Mouse (Mus musculus) heart, postnatal 0 days (tissue): ENCODE results near the gene Hist1h1d. TPM values are rescaled to one million over a fixed set of nuclear protein-coding genes. Genes with fewer than 3 reads are reported as not detected.

Experiments used
- ATAC-seq: fragments of 200-750 bp; cut with Nextera tagmentation; 2 replicates; pipeline ENCODE4 v1.8.0; 2017; ENCODE audit warnings: low read depth, moderate number of reproducible peaks, moderate library complexity; ENCODE audit not compliant: insufficient read depth
- DNase-seq: peaks from one replicate; pipeline ENCODE4 v3.0.0-alpha.2; 2016; ENCODE audit warnings: low spot score
- H3K27ac ChIP-seq: fragments of 300-500 bp; sonication (generic); 2 replicates; pipeline ENCODE4 v1.5.1; 2014; ENCODE audit warnings: low read depth, mild to moderate bottlenecking
- H3K27me3 ChIP-seq: fragments of 300-500 bp; sonication (generic); 2 replicates; pipeline ENCODE4 v1.6.1; 2014; ENCODE audit warnings: low read length, mixed read lengths; ENCODE audit not compliant: control insufficient read depth, insufficient read depth
- H3K36me3 ChIP-seq: fragments of 300-500 bp; sonication (generic); replicated peaks from 2 replicates; pipeline ENCODE4 v1.6.1; 2014; ENCODE audit warnings: low read length, mixed read lengths; ENCODE audit not compliant: control insufficient read depth, insufficient read depth
- H3K4me1 ChIP-seq: fragments of 300-500 bp; sonication (generic); 2 replicates; pipeline ENCODE4 v1.6.1; 2014; ENCODE audit warnings: antibody characterized with exemption; ENCODE audit not compliant: control insufficient read depth, insufficient read depth
- H3K4me2 ChIP-seq: fragments of 300-500 bp; sonication (generic); 2 replicates; pipeline ENCODE4 v1.6.1; 2014; ENCODE audit warnings: low read depth, mild to moderate bottlenecking, low read length, moderate library complexity
- H3K4me3 ChIP-seq: fragments of 300-500 bp; sonication (generic); 2 replicates; pipeline ENCODE4 v1.5.1; 2014; ENCODE audit warnings: low read depth, low read length
- H3K9ac ChIP-seq: fragments of 300-500 bp; sonication (generic); replicated peaks from 2 replicates; pipeline ENCODE4 v1.6.1; 2014; ENCODE audit warnings: low read depth, low read length, mixed read lengths
- H3K9me3 ChIP-seq: fragments of 300-500 bp; sonication (generic); replicated peaks from 2 replicates; pipeline ENCODE4 v1.6.1; 2016; ENCODE audit warnings: low read length; ENCODE audit not compliant: control insufficient read depth
- CTCF ChIP-seq: IDR thresholded peaks from 2 replicates; pipeline ENCODE4 v1.5.1; 2016; ENCODE audit warnings: antibody characterized with exemption, control low read depth, low read depth
- EP300 ChIP-seq: IDR thresholded peaks from 2 replicates; pipeline ENCODE4 v1.6.1; 2016; ENCODE audit warnings: antibody characterized with exemption, low read depth
- WGBS: fragments of 180-500 bp; shearing (Covaris S2); extraction: QIAGEN DNeasy Blood & Tissue Kit; methylation state at CpG from one replicate; pipeline ENCODE4 v1.1.7; 2014; 5-methylcytosine and 5-hydroxymethylcytosine counted together
- polyA plus RNA-seq: library from polyadenylated mRNA; unstranded; fragments of >200 nt; fragmentation: Nextera tagmentation; extraction: Ambion mirVana; gene quantifications from 2 replicates; pipeline ENCODE4 v1.2.1, GENCODE M21; 2015
- total RNA-seq: library from RNA; depleted of rRNA; stranded (reverse); fragments of >200 nt; gene quantifications from 2 replicates; pipeline ENCODE4 v1.2.3, GENCODE M21; 2014; ENCODE audit warnings: low replicate concordance; rRNA removed

The Hist1h1d gene
- total RNA-seq (61.7 and 66.1 TPM in 2 replicates), polyA plus RNA-seq (0.16 and 0.20 TPM in 2 replicates)

DNA sequence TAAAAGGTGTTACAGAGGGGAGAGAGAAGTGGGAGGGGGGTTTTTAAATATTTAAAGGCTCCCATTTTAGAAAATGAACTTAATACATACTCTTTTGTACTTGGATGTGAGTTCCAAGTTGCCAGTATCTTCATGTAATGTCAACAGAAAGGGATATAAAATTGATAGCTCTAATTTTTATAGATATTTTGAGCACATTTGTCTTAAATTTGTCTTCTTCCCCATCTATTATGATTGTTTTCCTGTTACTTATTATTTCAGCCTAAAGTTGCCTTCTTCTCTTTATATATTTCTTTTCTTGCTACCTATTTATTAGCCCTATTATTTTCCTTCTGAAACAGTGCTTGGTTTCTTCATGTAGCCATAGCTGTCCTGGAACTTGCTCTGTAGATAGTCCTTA lies at the start of gene Hist1h1d:
TSS of gene Hist1h1d (plus strand) at position 301 of the 400 bp plus-strand sequence.
- no peak for DNase-seq
- Histone ChIP-seq H3K9ac (no peak within 1 kb of the TSS), H3K4me1 (peaks cover 5% of the 10 kb centered on the region; the same call in 1 of the 2 replicates), H3K9me3 (no peaks in the 10 kb centered on the region), H3K27ac (peak within 1 kb of the TSS; percentile 85; the same call in 1 of the 2 replicates), H3K4me3 (no peak within 1 kb of the TSS), H3K36me3 (no peaks in the 10 kb centered on the region), H3K4me2 (peak within 1 kb of the TSS; percentile 85; the same call in 1 of the 2 replicates), H3K27me3 (no peaks in the 10 kb centered on the region)
- TF ChIP-seq CTCF (no peak), EP300 (no peak)
- ATAC-seq = no peak

DNA sequence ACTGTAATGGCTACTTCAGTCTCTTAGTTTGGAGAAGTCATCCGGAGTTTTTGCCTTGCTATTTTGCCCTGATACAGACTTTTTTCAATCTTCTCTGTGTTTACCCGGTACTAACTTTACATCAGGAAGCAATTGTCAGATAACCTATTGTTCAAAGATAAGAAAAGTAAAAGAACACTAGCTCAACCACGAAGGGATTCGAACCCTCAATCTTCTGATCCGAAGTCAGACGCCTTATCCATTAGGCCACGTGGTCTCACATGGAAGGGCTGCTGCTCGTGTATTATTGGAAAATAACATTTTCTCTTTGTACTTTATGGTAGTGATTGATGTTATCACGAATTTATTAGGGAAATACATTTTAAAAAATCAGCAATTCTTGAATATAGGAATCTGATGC lies 49.3 kb upstream of the Hist1h1d start:
- H3K36me3 ChIP-seq = no peaks in the 10 kb centered on the region
- no peak for ATAC-seq
- H3K4me2 ChIP-seq = no peak overlapping the region
- H3K4me1 ChIP-seq = 0 out of 2 replicates have a peak, but pooled peaks cover 14% of the 10 kb centered on the region
- TF ChIP-seq CTCF = no peak
- TF ChIP-seq EP300 = no peak
- H3K4me3 ChIP-seq = no peak overlapping the region
- 11% methylated on average over 9 of the region's 9 CpGs for WGBS
- no peak overlapping the region for H3K9ac ChIP-seq
- H3K27ac ChIP-seq = no peak overlapping the region
- no peaks in the 10 kb centered on the region for H3K9me3 ChIP-seq
- no peaks in the 10 kb centered on the region for H3K27me3 ChIP-seq
- no peak for DNase-seq

DNA sequence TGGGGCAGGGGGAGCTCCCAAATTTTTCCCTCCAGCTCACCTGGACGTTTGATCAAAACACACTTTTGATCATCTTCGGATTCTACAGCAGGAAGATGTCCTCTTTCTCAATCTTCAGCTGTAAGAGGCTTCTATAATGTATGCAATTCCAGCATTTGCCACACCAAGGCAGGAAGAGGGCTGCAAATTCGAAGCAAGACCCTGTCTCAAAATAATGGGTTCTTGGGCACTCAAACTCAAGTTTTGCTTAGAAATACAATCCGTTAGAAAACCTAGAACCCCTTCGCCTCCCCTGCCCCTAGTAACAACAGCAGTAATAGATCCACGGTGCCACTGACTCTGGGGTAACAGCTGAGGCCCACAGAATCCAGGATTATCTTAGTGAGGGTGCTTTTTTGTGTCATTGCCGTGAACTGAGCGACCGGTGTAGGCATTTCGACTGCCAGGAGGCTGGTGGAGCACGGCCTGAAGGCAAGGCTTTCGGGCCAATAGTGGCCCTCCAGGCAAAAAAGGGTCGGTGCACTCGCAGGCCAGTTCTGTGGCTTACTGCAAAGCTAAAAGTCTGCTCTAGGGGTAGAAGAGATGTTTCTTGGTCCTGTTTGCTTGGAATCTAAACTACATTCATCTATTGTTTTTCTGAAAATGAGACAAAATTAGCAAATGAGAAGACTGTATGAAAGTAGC lies 47.3 kb upstream of the Hist1h1d start:
- 21% methylated on average over 14 of the region's 14 CpGs for WGBS
- no peak overlapping the region for H3K27ac ChIP-seq
- no peak for ATAC-seq

DNA sequence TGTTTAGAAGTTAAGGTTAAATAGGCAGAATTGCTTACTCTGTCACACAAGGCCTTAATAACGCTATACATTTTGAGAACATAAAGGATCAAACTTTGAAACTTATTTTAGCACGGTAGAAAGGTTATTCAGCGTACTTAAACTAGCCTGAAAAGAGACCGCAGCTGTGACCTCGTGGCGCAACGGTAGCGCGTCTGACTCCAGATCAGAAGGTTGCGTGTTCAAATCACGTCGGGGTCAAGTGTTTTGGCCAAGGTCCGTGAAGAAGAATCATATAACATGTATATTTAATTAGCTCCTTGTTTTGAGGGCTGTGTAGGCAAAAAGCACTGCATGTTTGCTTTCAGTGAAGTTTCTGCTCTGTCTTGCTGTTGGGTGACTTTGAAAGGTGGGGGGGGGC lies 46.7 kb upstream of the Hist1h1d start:
- DNase-seq (no peak), ATAC-seq (no peak)
- Histone ChIP-seq H3K27ac (no peak overlapping the region), H3K9ac (no peak overlapping the region), H3K27me3 (no peaks in the 10 kb centered on the region), H3K4me1 (0 out of 2 replicates have a peak, but pooled peaks cover 14% of the 10 kb centered on the region), H3K36me3 (no peaks in the 10 kb centered on the region), H3K4me3 (no peak overlapping the region; the same call in 1 of the 2 replicates), H3K4me2 (peak overlapping the region; percentile 45; the same call in 1 of the 2 replicates), H3K9me3 (no peaks in the 10 kb centered on the region)
- TF ChIP-seq CTCF (no peak), EP300 (no peak)
- WGBS = 22% methylated on average over 13 of the region's 13 CpGs

More for the DNA sequence above, 47.3 kb upstream of the Hist1h1d start:
- no peak overlapping the region; the same call in 1 of the 2 replicates for H3K4me3 ChIP-seq
- 0 out of 2 replicates have a peak overlapping the region, but pooled peaks have one; percentile 11 for H3K9ac ChIP-seq
- no peaks in the 10 kb centered on the region for H3K9me3 ChIP-seq
- TF ChIP-seq EP300 (no peak), CTCF (no peak)
- H3K27me3 ChIP-seq = no peaks in the 10 kb centered on the region
- H3K4me1 ChIP-seq = 0 out of 2 replicates have a peak, but pooled peaks cover 14% of the 10 kb centered on the region
- no peak for DNase-seq
- peak overlapping the region; percentile 45 for H3K4me2 ChIP-seq
- no peaks in the 10 kb centered on the region for H3K36me3 ChIP-seq

DNA sequence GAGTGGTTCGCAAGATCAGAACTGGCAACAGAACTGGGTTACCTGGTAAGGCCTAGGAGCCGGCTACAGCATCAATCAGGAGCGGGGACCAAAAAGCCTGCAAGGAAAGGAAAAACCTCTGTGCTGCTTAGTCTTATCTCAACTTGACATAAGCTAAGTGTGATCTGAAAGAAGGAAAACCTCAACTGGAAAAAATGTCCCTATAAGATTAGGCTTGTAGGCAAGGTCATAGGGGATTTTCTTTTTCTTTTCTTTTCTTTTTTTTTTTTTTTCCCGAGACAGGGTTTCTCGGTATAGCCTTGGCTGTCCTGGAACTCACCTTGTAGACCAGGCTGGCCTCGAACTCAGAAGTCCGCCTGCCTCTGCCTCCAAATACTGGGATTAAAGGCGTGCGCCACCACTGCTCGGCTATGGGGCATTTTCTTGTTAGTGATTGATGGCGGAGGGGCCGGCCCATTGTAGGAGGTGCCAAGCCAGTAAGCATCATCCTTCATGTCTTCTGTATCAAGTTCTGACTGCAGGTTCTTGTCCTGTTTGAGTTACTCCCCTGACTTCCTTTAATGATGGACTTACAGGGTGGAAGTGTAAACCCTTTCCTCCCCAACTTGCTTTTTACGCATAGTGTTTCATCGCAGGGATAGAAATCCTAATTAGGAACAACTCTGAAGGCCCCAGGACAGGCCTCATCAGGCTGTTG lies 46.1 kb upstream of the Hist1h1d start:
- TF ChIP-seq EP300 = no peak
- TF ChIP-seq CTCF = no peak
- no peak for ATAC-seq
- H3K4me2 ChIP-seq = no peak overlapping the region
- no peak overlapping the region for H3K4me3 ChIP-seq
- no peak overlapping the region for H3K27ac ChIP-seq
- no peaks in the 10 kb centered on the region for H3K9me3 ChIP-seq
- no peak overlapping the region for H3K9ac ChIP-seq
- H3K36me3 ChIP-seq = no peaks in the 10 kb centered on the region
- DNase-seq = no peak
- H3K4me1 ChIP-seq = 0 out of 2 replicates have a peak, but pooled peaks cover 13% of the 10 kb centered on the region
- 44% methylated on average over 14 of the region's 14 CpGs for WGBS
- no peaks in the 10 kb centered on the region for H3K27me3 ChIP-seq
